Mouse (Mus musculus) WW6 (cell line): ENCODE measurements around the gene Ncor2.

Experiments
- DNase-seq: peaks from one replicate; pipeline ENCODE4 v3.0.0-alpha.2; 2013; ENCODE audit warnings: low read depth, low spot score

Gene Ncor2

DNA sequence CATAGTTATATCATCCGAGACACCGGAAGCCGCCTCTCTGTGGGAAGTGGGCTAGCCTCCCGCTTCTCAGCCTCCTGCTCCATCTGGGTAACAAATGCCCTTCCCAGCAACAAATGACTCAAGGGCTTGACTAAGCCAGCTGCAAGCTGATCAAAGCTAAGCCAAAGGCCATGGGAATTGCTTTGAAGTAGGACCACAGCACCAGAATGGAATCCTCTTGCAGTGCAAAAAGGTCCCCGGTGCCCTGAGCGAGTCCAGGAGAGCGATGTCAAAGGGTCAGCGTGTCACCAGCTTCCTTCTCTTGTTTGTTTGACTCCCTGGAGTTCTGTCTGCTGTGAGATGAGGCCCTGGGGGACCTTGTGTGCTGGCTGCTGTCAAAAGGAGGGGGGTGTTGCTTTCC lies 209.2 kb downstream of the Ncor2 start:
- DNase-seq, result no peak
